Mouse (Mus musculus) olfactory bulb, adult 2 months (tissue): ENCODE data around the gene Foxp4. TPM values are rescaled to one million over a fixed set of nuclear protein-coding genes. Genes with fewer than 3 reads are reported as not detected.

Source experiments
- H3K27ac ChIP-seq: fragments of 200-500 bp; 2 replicates; pipeline ENCODE4 v1.5.1; 2012; ENCODE audit warnings: low read depth, low read length; ENCODE audit not compliant: insufficient read depth
- H3K4me1 ChIP-seq: fragments of 200-500 bp; 2 replicates; pipeline ENCODE4 v1.6.1; 2012; ENCODE audit warnings: low read length; ENCODE audit not compliant: control insufficient read depth, insufficient read depth
- H3K4me3 ChIP-seq: fragments of 200-500 bp; 2 replicates; pipeline ENCODE4 v1.5.1; 2012; ENCODE audit warnings: mild to moderate bottlenecking, low read depth, low read length, moderate library complexity; ENCODE audit not compliant: insufficient read depth
- CTCF ChIP-seq: fragments of 200-500 bp; IDR thresholded peaks from 2 replicates; pipeline ENCODE4 v1.5.1; 2012; ENCODE audit warnings: low read depth, mild to moderate bottlenecking, low read length, moderate library complexity; ENCODE audit not compliant: insufficient read depth
- POLR2A ChIP-seq: fragments of 200-500 bp; IDR thresholded peaks from 2 replicates; pipeline ENCODE4 v1.6.1; 2012; ENCODE audit warnings: mild to moderate bottlenecking, low read depth, low read length, moderate library complexity; ENCODE audit not compliant: insufficient read depth
- WGBS: fragments of 180-500 bp; shearing (Covaris S2); methylation state at CpG from one replicate; pipeline ENCODE4 v1.1.7; 2018; 5-methylcytosine and 5-hydroxymethylcytosine counted together
- polyA plus RNA-seq: library from polyadenylated mRNA; stranded (reverse); fragments of >200 nt; gene quantifications from 2 replicates; pipeline ENCODE4 v1.2.4, GENCODE M21; 2012; ENCODE audit warnings: low replicate concordance; ENCODE audit not compliant: missing spikeins, insufficient read depth, insufficient read length

Foxp4 gene
- polyA plus RNA-seq, 1 experiment, result not detected

DNA sequence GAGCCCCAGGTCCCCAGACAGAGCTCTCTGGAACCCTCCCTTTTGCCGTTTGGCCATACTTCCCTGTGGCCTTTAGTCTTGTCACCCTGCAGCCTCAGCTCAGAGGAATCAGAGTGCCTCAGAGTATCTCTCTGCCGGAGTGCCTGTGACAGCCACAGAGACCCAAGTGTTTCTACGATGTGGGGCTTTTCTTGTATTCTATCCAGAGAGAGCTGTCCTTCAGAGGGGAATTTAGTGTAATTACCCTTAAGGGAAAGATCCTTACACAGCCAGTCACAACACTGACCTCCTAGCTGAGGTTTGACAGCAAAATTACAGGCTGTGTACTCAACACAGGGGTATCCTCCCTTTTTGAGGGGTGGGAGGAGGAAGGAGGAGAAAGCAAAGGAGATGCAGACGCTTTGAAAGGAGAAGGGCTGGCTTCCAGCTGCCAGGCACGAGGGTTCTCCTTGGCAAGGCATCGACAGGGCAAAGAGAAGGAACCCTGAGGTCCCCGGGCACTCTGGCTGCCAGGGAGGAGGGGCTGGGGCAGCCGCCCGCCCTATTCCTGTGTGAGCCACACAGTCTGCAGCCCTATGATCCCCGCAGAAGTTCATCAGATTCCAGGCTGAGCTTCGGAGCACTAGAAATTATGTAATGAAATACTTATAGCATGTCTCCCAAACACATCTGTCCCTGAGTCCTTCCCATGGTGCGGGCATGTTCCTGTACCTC, 28.1 kb upstream of the Foxp4 start:
- TF ChIP-seq CTCF, result no peak
- no peak for TF ChIP-seq POLR2A
- 15% methylated on average over 12 of the region's 12 CpGs for WGBS
- H3K27ac ChIP-seq, result no peak overlapping the region
- H3K4me3 ChIP-seq, result no peak overlapping the region
- peaks cover 16% of the 10 kb centered on the region for H3K4me1 ChIP-seq

GRCm38 (mm10) chr17:47951452-47951851, 27.0 kb upstream of the Foxp4 start:
- H3K27ac ChIP-seq, result no peak overlapping the region
- no peak overlapping the region for H3K4me3 ChIP-seq

DNA sequence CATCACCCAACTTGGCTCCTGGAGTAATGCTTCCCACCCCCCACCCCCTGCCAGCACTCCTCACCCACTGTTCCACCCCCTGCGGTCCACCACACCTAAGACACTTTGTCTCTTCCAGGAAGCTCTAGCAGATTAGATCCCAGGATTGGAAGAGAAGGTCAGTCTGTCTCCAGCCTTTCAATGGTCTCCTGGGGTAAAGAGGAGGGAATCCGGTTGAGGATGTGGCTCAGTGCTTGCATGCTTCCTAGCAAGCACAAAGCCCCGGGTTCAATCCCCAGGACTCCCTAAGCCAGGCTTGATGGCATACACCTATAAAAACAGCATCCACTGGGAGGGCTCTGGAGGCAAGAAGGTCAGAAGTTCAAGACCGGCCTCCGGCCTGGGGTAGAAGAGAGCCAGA, 26.4 kb upstream of the Foxp4 start:
- Histone ChIP-seq H3K4me3 (no peak overlapping the region), H3K4me1 (peaks cover 16% of the 10 kb centered on the region), H3K27ac (no peak overlapping the region)
- WGBS, result 85% methylated on average over 5 of the region's 5 CpGs
- TF ChIP-seq CTCF, result no peak

More at GRCm38 (mm10) chr17:47951452-47951851, 27.0 kb upstream of the Foxp4 start:
- WGBS, result 24% methylated on average over 13 of the region's 13 CpGs
- H3K4me1 ChIP-seq, result peaks cover 16% of the 10 kb centered on the region
- TF ChIP-seq CTCF (no peak), POLR2A (no peak)

- H3K4me1 ChIP-seq, result peaks cover 16% of the 10 kb centered on the region
- TF ChIP-seq POLR2A, result no peak
- TF ChIP-seq CTCF, result no peak
These were observed 25.0 kb upstream of the Foxp4 start for GRCm38 (mm10) chr17:47949441-47949840.

GRCm38 (mm10) chr17:47948753-47949152, 24.3 kb upstream of the Foxp4 start:
- no peak for TF ChIP-seq CTCF
- no peak for TF ChIP-seq POLR2A
- Histone ChIP-seq H3K27ac (no peak overlapping the region), H3K4me1 (peaks cover 16% of the 10 kb centered on the region), H3K4me3 (no peak overlapping the region)
- 91% methylated on average over 5 of the region's 5 CpGs for WGBS

More at GRCm38 (mm10) chr17:47949441-47949840, 25.0 kb upstream of the Foxp4 start:
- no peak overlapping the region for H3K4me3 ChIP-seq
- H3K27ac ChIP-seq, result no peak overlapping the region
- 97% methylated on average over 12 of the region's 12 CpGs for WGBS

DNA sequence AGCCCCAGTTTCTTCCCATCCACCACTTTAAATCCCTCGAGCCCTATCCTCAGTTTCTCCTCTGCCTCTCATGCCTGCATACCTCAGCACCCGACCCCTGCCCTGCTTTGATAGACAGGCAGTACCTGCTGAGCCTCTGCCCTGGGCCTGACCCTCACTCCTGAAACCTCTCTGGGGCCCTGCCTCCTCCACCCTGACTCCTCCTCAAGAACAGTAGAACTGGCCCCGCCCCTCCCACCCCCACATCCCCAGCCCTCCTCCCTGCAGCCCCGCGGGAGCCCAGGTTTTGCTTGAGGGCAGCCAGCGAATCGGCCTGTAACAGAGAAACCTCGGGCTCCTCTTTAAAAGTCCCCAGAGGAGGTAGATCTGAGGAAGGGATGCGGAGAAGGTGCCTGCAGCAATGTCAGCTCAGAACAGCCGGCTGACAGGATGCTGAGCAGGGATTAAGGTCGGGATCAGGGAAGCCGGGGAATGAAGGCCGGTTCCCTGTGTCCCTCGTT, 22.5 kb upstream of the Foxp4 start:
- WGBS, result 42% methylated on average over 14 of the region's 14 CpGs
- no peak overlapping the region for H3K27ac ChIP-seq

GRCm38 (mm10) chr17:47946111-47946510, 21.7 kb upstream of the Foxp4 start:
- TF ChIP-seq POLR2A, result no peak
- TF ChIP-seq CTCF, result no peak
- no peak overlapping the region for H3K4me3 ChIP-seq
- 95% methylated on average over 3 of the region's 3 CpGs for WGBS

More for the DNA sequence above, 22.5 kb upstream of the Foxp4 start:
- Histone ChIP-seq H3K4me1 (peaks cover 3% of the 10 kb centered on the region), H3K4me3 (no peak overlapping the region)
- no peak for TF ChIP-seq POLR2A
- TF ChIP-seq CTCF, result no peak

DNA sequence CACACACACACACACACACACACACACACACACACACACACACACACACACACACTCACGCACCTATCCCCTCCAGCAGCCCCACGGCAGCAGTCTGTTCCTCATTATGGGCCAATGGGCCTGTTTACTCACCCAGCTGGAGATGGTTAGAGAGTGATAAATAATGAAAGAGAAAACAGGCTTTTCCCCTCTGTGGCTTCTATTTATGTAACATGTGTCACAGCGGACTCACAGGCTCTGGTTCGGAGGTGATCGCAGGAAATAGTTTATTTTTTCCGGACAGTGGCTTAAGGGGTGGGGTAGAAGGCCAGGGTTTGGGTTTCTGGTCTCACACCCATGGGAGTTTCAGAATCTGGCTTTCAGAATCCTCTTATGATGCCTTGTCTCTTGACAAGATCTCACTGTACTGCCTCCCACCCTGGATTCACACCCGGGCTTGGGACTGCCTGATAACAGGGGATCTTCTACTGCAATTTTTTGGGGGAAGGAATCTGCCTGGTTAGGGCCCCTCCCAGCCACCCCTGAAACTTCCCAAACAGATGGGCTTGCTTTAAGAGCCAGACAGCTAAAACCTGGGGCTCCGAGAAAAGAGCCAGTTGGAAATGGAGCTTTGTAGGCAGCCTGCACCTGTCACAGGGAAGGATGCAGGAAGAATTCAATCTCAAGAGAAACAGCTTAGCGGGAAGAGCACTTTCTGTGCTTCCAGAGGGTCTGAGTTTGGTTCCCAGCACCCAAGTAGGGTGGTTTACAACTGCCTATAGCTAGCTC, 18.8 kb upstream of the Foxp4 start:
- no peaks in the 10 kb centered on the region for H3K4me1 ChIP-seq
- 61% methylated on average over 9 of the region's 9 CpGs for WGBS
- TF ChIP-seq POLR2A (no peak), CTCF (no peak)
- H3K27ac ChIP-seq, result no peak overlapping the region
- no peak overlapping the region for H3K4me3 ChIP-seq

More at GRCm38 (mm10) chr17:47946111-47946510, 21.7 kb upstream of the Foxp4 start:
- Histone ChIP-seq H3K27ac (no peak overlapping the region), H3K4me1 (no peaks in the 10 kb centered on the region)

DNA sequence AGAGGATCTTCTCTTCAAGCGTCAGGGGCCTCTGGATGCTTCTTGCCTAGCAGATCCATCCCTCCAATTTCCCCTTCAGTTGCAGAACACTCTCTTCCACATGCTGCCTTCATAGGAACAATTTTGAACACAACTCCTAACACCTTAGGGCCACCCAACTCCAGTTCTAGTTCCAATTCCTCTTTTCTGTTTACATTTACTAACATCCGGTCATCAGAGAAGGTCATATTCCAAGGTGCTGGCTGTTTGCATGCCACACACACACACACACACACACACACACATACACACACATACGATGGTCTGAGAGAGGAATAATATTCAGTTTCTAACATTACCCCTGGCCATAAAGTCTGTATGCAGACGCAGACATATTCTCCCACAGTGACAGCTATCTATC, 17.6 kb upstream of the Foxp4 start:
- WGBS, result 93% methylated on average over 4 of the region's 4 CpGs
- no peak overlapping the region for H3K4me3 ChIP-seq
- no peak for TF ChIP-seq CTCF
- no peak overlapping the region for H3K27ac ChIP-seq
- no peaks in the 10 kb centered on the region for H3K4me1 ChIP-seq
